Mouse (Mus musculus): ENCODE measurements around the gene Celsr3.

- TF ChIP-seq CTCF (IDR thresholded peaks at IDR 0.05; ENCODE audit: low read depth): peak; percentile 25
- TF ChIP-seq EP300 (IDR thresholded peaks at IDR 0.05; ENCODE audit: low read depth): no peak; the same call in 1 of the 2 replicates
These were observed 30.4 kb upstream of the Celsr3 start for GRCm38 (mm10) chr9:108795762-108796161.

Data from liver, embryonic 14.5 days (tissue).